Mouse (Mus musculus): Measurements from ENCODE around the gene Casd1. TPM values are rescaled to one million over a fixed set of nuclear protein-coding genes. Genes with fewer than 3 reads are reported as not detected.
A peak's percentile ranks its signal among the peaks of the same experiment; 100 is the strongest.

The Casd1 gene
- 8.1 and 16.5 TPM in 2 replicates for polyA plus RNA-seq (2012; rRNA removed)

GRCm38 (mm10) chr6:4600658-4601296, at the start of gene Casd1:
Casd1 (plus strand) TSS chr6:4600839.
- Histone ChIP-seq H3K4me1 (ENCODE audit: control insufficient read depth, insufficient read depth, insufficient read length) (peaks cover 4% of the 10 kb centered on the region), H3K27ac (ENCODE audit: insufficient read depth, low read length) (peak within 1 kb of the TSS; percentile 87), H3K36me3 (ENCODE audit: control insufficient read depth, insufficient read depth, low read length) (no peaks in the 10 kb centered on the region), H3K4me3 (ENCODE audit: extremely low read depth, insufficient read depth, insufficient read length) (peak within 1 kb of the TSS; percentile 83), H3K27me3 (ENCODE audit: control insufficient read depth, insufficient read depth, low read length) (no peaks in the 10 kb centered on the region)
- 2% methylated on average over 51 of the region's 64 CpGs for WGBS
- TF ChIP-seq POLR2A (IDR thresholded peaks at IDR 0.05; ENCODE audit: low read depth, low read length) (no peak; the same call in 1 of the 2 replicates), CTCF (IDR thresholded peaks at IDR 0.05; ENCODE audit: extremely low read depth, insufficient read depth, insufficient read length, insufficient replicate concordance) (no peak)
- DNase-seq (ENCODE audit: low read depth in 1 of 2, low spot score in 2 of 2): peak; percentile 27 to 53

- no peak for DNase-seq (ENCODE audit: low read depth in 1 of 2, low spot score in 2 of 2)
- TF ChIP-seq CTCF (IDR thresholded peaks at IDR 0.05; ENCODE audit: extremely low read depth, insufficient read depth, insufficient read length, insufficient replicate concordance): no peak
- no peak for TF ChIP-seq POLR2A (IDR thresholded peaks at IDR 0.05; ENCODE audit: low read depth, low read length)
- Histone ChIP-seq H3K27ac (ENCODE audit: insufficient read depth, low read length) (no peak overlapping the region), H3K36me3 (ENCODE audit: control insufficient read depth, insufficient read depth, low read length) (no peaks in the 10 kb centered on the region), H3K4me1 (ENCODE audit: control insufficient read depth, insufficient read depth, insufficient read length) (no peaks in the 10 kb centered on the region), H3K4me3 (ENCODE audit: extremely low read depth, insufficient read depth, insufficient read length) (no peak overlapping the region), H3K27me3 (ENCODE audit: control insufficient read depth, insufficient read depth, low read length) (no peaks in the 10 kb centered on the region; the same call in 1 of the 2 replicates)
- WGBS: 93% methylated on average over 6 of the region's 6 CpGs
Observed at GRCm38 (mm10) chr6:4555366-4555765, 45.3 kb upstream of the Casd1 start.

GRCm38 (mm10) chr6:4557086-4557485, 43.6 kb upstream of the Casd1 start:
- no peak for TF ChIP-seq CTCF (IDR thresholded peaks at IDR 0.05; ENCODE audit: extremely low read depth, insufficient read depth, insufficient read length, insufficient replicate concordance)
- no peak for TF ChIP-seq POLR2A (IDR thresholded peaks at IDR 0.05; ENCODE audit: low read depth, low read length)
- no peaks in the 10 kb centered on the region for H3K36me3 ChIP-seq (ENCODE audit: control insufficient read depth, insufficient read depth, low read length)
- H3K27me3 ChIP-seq (ENCODE audit: control insufficient read depth, insufficient read depth, low read length): no peaks in the 10 kb centered on the region; the same call in 1 of the 2 replicates
- H3K4me3 ChIP-seq (ENCODE audit: extremely low read depth, insufficient read depth, insufficient read length): no peak overlapping the region
- H3K4me1 ChIP-seq (ENCODE audit: control insufficient read depth, insufficient read depth, insufficient read length): no peaks in the 10 kb centered on the region
- no peak for DNase-seq (ENCODE audit: low read depth in 1 of 2, low spot score in 2 of 2)
- no peak overlapping the region for H3K27ac ChIP-seq (ENCODE audit: insufficient read depth, low read length)
- 89% methylated on average over 8 of the region's 8 CpGs for WGBS

- no peaks in the 10 kb centered on the region for H3K36me3 ChIP-seq (ENCODE audit: control insufficient read depth, insufficient read depth, low read length)
- peak; percentile 23; the same call in 1 of the 2 replicates for TF ChIP-seq CTCF (IDR thresholded peaks at IDR 0.05; ENCODE audit: extremely low read depth, insufficient read depth, insufficient read length, insufficient replicate concordance)
- TF ChIP-seq POLR2A (IDR thresholded peaks at IDR 0.05; ENCODE audit: low read depth, low read length): no peak
- H3K4me1 ChIP-seq (ENCODE audit: control insufficient read depth, insufficient read depth, insufficient read length): no peaks in the 10 kb centered on the region
- no peak overlapping the region for H3K4me3 ChIP-seq (ENCODE audit: extremely low read depth, insufficient read depth, insufficient read length)
- 27% methylated on average over 7 of the region's 7 CpGs for WGBS
- no peaks in the 10 kb centered on the region; the same call in 1 of the 2 replicates for H3K27me3 ChIP-seq (ENCODE audit: control insufficient read depth, insufficient read depth, low read length)
- no peak overlapping the region for H3K27ac ChIP-seq (ENCODE audit: insufficient read depth, low read length)
- no peak for DNase-seq (ENCODE audit: low read depth in 1 of 2, low spot score in 2 of 2)
Observed at GRCm38 (mm10) chr6:4557678-4558077, 43.0 kb upstream of the Casd1 start.

GRCm38 (mm10) chr6:4561156-4561555, 39.5 kb upstream of the Casd1 start:
- no peaks in the 10 kb centered on the region for H3K36me3 ChIP-seq (ENCODE audit: control insufficient read depth, insufficient read depth, low read length)
- 78% methylated on average over 11 of the region's 11 CpGs for WGBS
- DNase-seq (ENCODE audit: low read depth in 1 of 2, low spot score in 2 of 2): no peak

DNA sequence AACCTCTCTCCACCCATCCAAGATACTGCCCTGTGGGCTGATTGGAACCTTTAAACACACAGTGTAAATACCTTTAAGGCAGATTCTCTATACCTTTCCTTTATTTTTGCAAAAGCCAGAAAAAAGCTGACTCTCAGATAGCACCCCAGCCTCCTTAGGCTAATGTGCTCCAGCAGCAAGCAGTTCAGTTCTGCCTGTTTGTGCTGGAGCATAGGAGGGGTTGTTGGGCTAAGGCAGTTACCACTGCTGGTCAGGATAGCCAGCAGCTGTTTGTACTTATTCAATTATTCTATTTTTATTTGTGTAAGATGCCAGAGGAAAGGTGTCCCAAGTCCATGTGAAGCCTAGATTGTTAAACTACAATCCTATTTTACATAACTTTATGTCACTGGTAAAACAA, 39.0 kb upstream of the Casd1 start:
- no peak for DNase-seq (ENCODE audit: low read depth in 1 of 2, low spot score in 2 of 2)
- Histone ChIP-seq H3K27me3 (ENCODE audit: control insufficient read depth, insufficient read depth, low read length) (no peaks in the 10 kb centered on the region; the same call in 1 of the 2 replicates), H3K4me3 (ENCODE audit: extremely low read depth, insufficient read depth, insufficient read length) (no peak overlapping the region), H3K4me1 (ENCODE audit: control insufficient read depth, insufficient read depth, insufficient read length) (no peaks in the 10 kb centered on the region), H3K36me3 (ENCODE audit: control insufficient read depth, insufficient read depth, low read length) (no peaks in the 10 kb centered on the region), H3K27ac (ENCODE audit: insufficient read depth, low read length) (no peak overlapping the region)
- no peak for TF ChIP-seq POLR2A (IDR thresholded peaks at IDR 0.05; ENCODE audit: low read depth, low read length)
- TF ChIP-seq CTCF (IDR thresholded peaks at IDR 0.05; ENCODE audit: extremely low read depth, insufficient read depth, insufficient read length, insufficient replicate concordance): no peak

More at GRCm38 (mm10) chr6:4561156-4561555, 39.5 kb upstream of the Casd1 start:
- no peak overlapping the region for H3K27ac ChIP-seq (ENCODE audit: insufficient read depth, low read length)
- TF ChIP-seq CTCF (IDR thresholded peaks at IDR 0.05; ENCODE audit: extremely low read depth, insufficient read depth, insufficient read length, insufficient replicate concordance) (no peak), POLR2A (IDR thresholded peaks at IDR 0.05; ENCODE audit: low read depth, low read length) (no peak)
- no peaks in the 10 kb centered on the region for H3K4me1 ChIP-seq (ENCODE audit: control insufficient read depth, insufficient read depth, insufficient read length)
- H3K27me3 ChIP-seq (ENCODE audit: control insufficient read depth, insufficient read depth, low read length): no peaks in the 10 kb centered on the region; the same call in 1 of the 2 replicates
- H3K4me3 ChIP-seq (ENCODE audit: extremely low read depth, insufficient read depth, insufficient read length): no peak overlapping the region

DNA sequence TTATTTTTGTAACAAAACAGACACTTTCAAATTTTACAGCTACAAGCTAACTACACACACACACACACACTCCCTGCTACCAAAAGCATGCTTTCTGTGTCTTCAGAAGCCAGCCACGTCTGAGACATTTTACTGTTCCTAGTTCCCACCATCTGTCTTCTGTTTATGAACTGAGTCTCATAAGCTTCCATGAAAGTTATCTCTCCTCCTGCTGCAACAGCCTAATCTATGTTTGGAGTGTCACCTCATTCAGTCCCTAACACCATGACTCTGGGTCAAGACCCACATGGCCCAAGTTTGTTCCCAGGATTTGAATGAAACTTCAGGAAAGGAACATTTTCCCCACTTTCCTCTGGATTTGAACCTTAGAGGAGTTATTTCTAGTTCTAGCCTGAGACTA, 38.2 kb upstream of the Casd1 start:
- Histone ChIP-seq H3K4me3 (ENCODE audit: extremely low read depth, insufficient read depth, insufficient read length) (no peak overlapping the region), H3K27ac (ENCODE audit: insufficient read depth, low read length) (no peak overlapping the region), H3K4me1 (ENCODE audit: control insufficient read depth, insufficient read depth, insufficient read length) (no peaks in the 10 kb centered on the region), H3K27me3 (ENCODE audit: control insufficient read depth, insufficient read depth, low read length) (no peaks in the 10 kb centered on the region; the same call in 1 of the 2 replicates), H3K36me3 (ENCODE audit: control insufficient read depth, insufficient read depth, low read length) (no peaks in the 10 kb centered on the region)
- no peak for TF ChIP-seq POLR2A (IDR thresholded peaks at IDR 0.05; ENCODE audit: low read depth, low read length)
- no peak for TF ChIP-seq CTCF (IDR thresholded peaks at IDR 0.05; ENCODE audit: extremely low read depth, insufficient read depth, insufficient read length, insufficient replicate concordance)
- no peak for DNase-seq (ENCODE audit: low read depth in 1 of 2, low spot score in 2 of 2)
- 63% methylated on average over 1 of the region's 1 CpGs for WGBS
